Mouse (Mus musculus) lung, postnatal 14 days (tissue): Measurements from ENCODE around the gene Epb41l1.

Experiments used
- DNase-seq: peaks from one replicate; pipeline ENCODE4 v3.0.0; 2021

The Epb41l1 gene

DNA sequence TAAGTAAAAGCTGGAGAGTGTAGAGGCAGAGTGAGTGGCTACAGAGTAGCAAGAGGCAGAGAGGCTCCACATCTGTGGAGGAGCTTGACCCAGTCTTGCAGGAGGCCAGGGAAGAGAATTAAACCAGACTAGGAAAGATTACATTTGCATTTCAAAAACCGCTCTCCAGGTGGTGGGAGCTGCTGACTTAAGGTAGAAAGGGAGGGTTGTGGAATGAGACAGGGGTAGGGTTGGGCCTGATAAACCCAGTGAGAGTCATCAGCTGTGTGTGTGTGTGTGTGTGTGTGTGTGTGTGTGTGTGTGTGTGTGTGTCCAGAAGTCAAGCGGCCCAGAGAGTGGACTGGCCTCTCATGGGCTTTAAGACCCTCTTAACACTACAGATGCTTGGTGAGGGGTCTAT, 4.9 kb downstream of the Epb41l1 start:
- no peak for DNase-seq

DNA sequence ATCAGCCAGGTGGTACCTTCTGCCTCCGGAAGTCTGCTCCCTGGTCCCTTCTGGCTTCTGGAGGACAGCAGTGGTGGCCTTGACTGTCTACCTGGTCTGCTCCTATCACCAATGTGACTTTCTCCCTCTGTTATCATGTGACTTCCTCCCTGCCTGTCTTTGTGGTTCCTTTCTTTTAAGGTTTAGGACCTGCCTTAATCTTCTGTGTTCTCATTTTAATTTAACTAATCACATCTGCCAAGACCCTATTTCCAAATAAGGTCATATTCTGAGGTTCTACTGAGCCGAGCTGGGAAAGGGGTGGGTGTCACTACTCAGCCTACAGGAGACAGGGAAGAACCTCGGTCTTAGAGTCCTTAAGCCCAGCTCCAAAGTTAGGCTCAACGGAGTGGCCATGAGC, 5.4 kb downstream of the Epb41l1 start:
- no peak for DNase-seq

DNA sequence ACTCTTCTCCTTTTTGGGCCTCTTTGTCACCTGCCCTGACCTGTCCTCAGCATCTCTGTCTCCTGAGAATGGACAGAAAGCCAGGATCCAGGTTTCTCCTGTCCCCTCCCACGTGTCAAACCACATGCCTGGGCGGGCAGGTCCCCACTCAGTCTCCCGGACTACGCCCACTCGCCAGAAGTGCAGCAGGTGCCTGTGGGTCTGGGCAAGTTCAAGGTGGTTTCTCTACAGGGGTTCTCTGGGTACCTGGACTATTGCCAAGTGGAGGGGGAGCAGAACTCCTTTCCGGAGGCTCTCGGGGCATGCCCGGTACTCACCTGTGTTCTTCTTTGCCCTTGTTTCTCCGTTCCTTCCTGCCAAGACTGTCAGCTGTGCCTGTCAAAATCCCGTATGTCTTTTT, 9.1 kb downstream of the Epb41l1 start:
- DNase-seq, result no peak

DNA sequence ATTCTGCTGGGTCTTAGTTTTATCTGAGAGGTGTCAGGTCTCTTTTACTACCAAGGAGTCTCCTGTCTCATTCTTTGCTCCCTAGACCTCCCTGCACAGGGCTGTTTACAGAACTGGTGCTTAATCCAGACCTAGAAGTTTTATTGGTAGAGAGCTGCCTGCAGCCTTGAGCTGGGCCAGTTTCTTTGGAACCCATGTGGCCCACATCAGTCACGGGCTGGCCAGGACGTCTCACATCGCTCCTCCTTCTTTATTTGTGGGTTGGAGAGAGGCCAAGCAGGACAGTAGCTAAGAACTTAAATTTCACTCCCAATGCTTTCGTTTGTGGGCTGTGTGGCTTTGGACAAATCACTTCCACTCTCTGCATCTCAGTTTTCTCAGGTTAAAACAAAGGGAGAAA, 9.6 kb downstream of the Epb41l1 start:
- no peak for DNase-seq

DNA sequence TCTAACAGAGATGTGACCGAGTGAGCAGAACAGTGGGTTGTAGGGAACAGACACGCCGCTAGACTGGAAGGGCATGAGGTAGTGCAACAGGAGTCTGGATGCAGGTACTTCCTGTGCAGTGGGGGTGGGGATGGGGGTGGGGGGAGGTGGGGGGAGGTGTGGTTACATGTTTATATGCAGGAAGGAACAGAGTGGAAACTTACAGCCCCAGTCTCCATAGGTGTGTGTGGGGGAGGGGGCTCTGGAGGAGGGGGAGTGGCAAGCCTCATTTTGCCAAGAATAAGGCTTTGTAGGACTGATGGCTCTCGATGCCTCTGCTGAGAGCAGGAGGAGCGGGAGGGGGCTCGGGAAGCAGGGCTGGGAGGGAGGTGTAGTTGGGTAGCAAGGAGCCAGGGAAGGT, 10.7 kb downstream of the Epb41l1 start:
- DNase-seq, result no peak

DNA sequence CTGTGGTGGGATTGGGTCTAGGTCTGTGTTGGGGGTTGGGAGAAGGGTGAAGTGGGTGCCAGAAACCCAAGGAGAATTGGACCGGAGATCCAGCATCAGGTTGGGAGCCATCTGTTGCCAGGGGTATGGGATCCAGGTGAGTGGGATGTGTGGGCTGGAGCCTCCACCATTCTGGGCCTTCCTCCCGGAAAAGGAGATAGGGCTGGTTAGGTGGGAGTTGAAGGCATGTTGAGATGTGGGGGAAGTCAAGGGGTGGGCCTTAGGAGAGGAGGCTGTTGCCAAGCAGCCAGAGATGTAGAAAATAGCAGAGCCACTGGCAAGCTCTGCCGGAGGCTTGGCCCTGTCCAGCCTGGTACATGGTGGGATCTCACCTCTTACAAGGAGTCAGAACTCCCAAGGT, 11.4 kb downstream of the Epb41l1 start:
- DNase-seq, result no peak

DNA sequence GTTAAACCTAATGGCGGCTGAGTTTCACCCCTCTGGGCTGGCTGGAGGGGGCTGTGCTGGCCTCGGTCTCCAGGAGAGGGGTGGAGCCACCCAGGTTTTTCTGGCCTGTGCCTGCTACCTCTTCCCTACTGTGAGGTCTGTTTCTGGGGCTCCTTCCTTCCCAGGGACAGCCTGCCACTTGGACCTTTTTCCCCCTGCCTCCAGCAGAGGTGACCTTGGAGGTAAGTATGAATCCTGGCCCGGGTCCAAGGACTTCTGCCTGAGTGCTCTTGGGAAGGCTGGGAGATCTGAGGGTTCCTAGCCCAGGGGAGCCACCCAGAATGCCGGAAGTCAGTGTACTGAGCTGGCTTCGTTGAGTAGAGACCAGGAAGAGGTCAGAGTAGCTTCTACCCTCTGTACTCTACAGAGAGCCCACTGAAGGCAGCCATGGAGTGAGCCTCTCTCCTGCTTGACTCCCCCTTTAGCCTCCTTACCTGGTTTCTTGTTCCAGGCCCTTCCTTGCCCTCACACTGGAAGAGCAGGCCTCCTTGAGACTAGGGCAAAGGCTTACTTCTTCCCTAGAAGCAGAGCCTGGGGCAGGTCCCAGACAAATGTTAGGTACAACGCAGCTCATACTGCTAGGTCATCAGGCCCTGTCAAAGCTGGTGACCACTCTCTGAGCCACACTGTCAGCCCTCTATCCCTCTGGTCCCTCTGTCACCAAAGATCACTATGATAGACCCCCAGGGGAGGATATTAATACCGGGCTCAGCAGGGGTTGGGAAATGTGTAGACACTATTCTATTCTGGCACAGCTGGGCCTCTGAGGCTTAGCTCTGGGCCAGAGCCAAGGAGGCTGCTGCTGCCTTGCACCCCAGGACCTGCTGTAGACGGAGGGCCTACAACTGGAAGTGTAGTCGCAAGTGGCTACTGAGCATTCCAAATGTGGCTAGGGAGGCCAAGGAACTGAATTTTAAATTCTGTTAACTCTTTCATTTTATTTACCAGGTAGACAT, 12.5 kb downstream of the Epb41l1 start:
- peak; percentile 62 for DNase-seq

DNA sequence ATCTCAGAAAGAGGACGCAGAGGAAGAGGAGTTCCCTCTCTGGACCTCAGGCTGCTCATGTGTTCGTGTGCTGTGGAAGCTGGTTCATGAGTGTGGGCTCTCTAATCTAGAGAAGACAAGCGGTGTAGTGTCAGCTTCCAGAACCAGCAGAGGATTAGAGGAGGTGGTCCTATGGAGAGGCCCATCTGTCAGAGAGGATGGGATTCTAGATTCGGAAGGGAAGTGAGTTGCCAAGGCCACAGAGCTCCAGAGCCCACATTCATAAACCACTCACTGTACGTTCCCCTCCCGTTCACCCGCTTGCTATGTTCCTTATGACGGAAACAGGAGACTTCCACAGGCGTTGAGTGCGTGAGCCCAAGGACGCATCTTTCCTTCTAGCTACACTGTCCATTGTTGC, 16.9 kb downstream of the Epb41l1 start:
- no peak for DNase-seq

DNA sequence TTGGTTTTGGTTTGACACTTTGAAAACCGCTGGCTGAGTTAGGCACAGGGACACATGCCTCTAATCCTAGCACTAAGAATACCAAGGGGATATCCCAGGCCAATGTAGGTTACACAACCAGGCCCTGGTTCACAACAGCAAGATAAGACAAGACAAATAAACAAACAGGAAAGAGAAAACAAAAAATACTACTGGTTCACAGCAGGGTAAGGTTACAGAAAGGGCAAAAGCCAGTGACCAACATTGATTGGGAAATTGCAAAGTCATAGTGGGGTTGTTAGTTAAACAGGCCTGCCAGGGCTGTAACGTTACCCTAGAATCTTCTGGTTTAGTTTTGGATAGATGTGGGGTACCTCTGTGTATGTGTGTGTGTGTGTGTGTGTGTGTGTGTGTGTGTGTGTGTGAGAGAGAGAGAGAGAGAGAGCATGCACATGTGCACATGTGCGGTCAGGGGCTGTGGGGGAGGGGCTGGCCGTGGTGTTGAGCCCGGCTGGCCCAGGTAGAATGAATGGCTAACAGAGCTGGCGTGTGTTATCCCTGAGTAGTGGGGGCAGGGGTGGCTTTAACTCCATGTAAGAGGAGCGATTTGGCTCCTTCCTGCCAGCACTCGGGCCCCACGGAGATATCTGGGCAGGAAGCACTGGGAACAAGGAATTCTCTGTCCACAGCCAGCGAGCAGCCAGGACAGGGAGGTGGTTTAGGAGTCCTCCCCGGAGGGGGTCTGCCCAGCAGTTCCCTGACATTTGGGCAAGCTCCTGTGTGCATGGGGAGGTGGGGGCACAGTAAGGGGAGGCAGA, 19.2 kb downstream of the Epb41l1 start:
- no peak for DNase-seq

DNA sequence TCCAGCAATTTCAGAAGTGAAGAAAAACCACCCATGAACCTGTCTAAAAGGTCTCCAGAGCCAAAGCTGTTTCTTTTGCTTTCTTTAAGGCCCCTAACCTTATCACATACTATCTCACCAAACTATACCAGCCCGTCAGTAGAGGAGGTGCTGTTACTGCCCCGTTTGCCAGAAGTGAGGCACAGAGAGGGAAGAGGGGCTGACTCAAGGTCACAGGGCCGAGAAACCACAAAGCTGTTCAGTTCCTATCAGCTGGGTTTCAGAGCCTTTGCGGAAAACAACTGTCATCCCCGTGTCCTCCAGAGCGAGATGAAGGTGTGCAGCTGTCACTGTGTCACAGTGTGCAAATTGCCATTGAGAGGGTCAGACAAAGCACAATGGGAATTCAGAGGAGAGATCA, 21.2 kb downstream of the Epb41l1 start:
- no peak for DNase-seq

DNA sequence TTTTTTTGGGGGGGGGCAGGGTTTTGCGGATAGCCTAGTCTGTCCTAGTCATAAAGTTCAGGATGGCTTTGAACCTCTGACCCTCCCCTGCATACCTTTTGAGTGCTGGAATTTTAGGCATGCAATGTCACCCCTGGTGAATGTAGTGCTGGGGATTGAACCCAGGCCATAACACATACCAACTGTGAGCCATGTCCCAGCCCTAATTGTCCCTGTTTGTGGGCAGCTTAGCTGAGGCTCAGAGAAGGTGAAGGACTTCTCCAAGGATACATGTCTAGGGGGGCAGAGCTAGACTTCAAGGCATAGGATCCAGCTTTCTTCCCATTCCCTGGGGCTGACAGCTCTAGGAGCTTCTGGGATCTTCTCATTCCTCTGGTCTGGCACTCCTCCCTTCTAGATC, 22.6 kb downstream of the Epb41l1 start:
- DNase-seq, result no peak

DNA sequence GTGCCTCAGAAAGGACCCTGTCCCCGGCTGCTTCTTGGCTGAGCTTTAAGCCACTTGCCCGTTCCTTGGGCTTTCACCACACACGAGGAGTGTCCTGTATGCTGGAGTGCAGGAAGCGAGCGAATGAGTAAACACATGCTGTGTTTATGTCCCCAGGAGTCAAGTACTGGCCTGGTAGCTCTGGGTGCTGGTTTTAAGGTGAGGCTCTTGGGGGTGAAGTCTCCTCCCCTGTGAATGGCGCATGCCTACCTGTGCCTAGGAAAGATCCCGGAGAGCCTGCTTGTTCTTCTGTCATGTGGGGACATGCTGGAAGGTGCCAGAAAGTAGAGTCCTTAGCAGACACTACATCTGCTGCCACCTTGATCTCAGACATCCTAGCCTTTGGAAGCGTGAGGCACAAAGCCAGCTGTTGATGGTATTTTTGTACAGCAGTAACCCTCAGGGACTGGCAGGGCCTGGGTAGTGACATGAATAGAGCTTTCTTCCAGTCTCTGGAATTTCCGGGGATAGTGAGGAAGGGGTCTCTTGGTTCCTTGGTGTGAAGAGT, 25.9 kb downstream of the Epb41l1 start:
- DNase-seq, result peak; percentile 36

DNA sequence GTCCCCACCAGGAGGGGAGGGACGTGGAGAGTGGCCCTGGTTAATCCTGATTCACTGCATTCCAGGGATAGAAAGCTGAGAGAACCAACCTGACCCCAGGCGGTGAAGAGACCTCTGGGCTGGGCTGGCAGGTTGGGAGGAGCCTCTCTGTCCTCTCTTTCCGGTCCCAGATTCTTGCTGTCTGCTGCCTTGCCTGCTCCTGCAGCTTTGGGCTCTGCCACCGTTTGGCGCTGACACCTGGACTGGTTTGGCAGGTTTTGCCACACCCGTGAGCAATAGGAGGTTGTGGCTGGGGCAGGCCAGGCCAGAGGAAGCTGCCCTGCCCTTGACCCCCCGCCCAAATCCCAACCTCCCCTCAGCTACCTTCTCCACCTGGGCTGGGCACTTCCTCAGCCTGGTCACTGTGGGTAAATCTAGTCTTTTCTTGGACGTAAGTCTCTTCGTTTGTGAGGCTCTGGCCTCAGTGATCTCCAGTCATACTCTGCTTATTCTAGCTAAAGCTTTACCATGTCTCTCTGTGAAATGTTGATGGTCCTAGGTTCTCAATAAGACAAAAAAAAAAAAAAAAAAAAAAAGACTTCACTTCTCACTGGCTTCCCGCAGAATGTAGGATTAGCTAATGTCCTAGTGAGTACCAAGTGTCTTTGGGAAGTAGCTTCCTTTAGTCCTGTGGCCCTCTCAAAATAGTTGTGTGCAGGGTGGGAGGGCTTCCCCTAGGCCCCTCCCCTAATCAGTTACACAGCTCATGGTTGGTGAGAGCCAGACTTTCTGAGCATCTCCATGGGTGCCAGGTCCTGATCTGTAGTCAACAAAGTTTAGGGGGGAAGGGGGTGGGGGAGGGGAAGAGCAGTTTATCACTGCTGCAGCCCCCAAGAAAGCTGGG, 26.9 kb downstream of the Epb41l1 start:
- peak; percentile 66 for DNase-seq

DNA sequence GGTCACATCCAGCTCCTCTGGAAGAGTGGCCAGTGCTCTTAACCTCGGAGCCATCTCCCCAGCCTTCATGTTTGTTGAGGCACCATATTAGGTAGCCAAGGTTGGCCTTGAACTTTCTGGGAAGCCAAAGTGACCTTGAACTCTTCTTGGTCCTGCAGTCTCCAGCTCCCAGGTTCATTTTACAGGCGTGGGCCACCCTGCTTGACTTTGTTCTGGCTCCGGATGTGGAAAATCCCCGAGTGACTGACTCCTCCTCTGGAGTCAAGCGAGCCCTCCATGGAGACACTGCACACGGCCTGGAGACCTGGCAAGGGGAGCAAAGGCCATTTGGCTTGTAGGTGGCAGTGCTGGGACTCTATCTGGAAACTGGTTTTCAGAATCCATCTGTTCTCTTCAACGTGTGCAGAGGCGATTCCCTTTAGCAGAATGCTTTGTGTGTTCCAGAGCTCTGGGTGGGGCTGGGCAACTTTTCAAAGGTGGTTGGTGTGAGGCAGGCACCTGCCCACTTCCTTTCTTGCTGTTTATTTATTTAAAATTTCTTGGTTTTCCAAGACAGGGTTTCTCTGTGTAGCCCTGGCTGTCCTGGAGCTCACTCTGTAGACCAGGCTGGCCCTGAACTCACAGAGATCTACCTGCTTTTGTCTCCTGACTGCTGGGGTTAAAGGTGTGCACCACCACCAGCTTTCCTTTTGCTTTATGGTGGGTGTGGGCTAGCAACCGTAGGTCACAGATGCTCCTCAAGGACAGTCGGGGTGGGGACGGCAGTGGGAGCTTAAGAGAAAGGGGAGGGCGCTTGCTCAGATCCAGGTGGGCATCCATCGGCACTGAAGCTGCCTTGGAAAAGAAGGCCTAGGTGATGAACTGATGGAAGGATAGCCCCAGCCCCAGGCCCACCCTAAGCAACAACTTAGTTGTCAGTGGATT, 30.8 kb downstream of the Epb41l1 start:
- no peak for DNase-seq

DNA sequence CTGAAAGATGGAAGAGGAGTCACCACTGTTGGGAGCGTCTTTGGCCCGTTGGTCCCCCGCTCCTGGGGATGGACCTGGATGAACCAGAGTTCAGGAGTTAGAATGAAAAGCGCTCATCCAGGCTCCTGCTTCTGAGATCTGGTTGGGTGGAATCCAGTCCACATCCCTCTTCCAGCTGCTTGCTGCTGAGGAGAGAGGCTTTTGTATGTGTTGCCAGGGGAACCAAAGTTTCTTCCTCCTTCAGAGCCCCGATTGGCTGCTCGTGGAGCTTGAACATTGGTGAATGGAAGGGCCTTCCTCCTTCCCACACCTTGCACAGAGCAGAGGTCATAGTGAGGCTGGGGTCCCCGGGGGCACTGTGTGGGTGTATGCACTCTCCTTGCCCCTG, 31.4 kb downstream of the Epb41l1 start:
- DNase-seq, result no peak

DNA sequence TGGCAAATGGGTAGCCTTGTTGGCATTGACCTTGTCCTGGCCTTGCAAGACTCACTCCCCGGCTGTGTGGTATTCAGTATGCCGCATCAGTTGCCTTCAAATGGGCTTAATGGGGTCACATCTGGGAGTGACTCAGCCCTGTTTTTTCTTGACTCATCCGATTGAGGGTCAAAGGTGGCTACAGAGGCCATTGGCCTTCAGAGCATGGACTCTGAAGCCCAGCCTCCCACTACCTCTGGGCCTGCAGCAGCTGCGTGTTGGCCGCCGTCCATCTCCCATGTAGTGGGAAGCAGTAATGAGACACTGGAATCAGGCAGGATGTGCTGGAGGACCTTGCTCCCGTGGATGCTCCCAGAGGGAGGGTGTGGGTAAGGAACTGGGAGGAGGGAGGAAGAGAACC, 33.1 kb downstream of the Epb41l1 start:
- DNase-seq, result no peak

DNA sequence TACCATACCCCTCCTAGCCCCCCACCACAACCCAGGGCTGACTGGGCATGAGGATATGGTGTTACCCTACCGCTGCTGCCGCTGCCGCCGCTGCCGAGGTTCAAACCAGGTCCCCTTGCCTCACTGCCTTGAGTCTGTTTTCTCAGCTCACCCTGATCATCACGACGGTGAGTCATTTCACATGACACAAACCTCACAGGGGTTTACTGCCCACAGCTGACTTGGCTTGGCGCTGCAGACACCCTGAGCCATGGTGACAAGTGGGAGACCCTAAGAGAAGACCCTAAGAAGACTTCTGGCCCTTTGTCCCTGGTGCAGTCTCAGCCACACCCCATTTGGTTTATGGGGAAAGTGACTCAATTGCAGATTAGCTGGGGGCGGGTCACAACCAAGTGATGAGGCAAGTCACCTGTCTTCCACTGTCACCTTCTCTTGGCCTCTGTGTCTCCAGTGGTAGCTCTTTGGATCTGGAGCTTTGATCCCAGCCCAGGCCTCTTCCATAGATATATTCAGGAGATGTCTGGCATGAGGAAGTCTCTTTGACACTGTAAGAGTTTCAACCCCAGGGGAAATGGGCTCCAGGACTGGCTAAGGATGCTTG, 34.9 kb downstream of the Epb41l1 start:
- DNase-seq, result no peak

DNA sequence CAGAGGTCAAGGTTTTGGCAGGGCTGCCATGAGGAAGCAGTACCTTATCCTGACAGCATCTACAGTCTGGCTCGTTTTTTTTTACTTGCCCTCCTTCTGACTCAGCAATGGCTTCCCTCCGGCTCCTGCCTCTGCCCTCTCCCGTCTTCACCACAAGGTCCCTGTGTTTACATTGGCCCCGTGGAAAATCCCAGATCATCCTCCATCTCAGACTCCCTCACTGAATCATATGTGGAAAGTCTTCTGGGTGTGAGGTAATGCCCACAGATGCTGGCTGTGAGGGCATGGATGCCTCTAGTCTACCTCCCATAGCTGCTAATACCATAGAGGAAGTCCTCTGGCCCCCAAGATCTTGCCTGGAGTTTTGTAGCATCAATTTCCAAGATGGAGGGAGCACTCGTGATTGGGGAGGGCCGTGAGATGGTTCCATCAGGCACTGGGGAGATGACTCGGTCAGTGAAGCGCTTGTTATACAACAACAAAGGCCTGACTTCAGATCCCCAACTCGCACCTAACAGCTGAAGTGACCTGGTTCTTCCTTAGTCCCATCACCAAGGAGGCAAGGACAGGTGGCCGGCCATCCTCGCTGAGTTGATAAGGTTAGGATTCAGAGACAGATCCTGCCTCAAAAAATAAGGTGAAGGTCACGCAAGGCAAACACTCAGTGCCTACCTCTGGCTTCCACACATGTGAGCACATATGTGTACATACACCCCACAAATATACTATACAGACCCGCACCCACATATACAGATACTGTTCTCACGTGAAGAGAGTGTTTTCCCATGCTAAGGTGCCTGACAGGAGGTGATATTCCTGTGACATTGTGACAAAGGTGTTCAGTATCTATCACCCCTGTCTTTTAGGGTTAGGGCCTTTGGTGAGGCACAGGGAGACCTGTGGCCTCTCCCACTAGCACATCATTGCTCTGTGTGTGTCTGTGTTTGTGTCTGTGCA, 36.0 kb downstream of the Epb41l1 start:
- no peak for DNase-seq

DNA sequence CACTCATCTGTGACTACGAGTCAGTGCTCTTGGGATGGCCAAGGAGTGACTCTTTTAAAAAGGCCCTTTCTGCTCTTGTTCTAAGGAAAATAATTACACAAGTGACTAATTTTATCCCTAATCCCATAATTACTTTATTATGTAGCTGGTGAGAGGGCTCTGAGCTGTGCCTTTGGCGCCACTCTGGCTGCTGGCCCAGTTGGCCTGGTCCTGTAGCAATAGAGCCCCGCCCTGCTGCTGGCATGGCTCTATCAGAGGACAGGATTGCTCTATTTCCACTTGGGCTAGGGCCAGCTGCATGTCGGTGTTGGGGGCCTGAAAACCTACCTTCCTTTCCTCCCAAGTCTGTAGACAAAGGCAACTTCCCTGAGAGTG, 36.6 kb downstream of the Epb41l1 start:
- peak; percentile 37 for DNase-seq

DNA sequence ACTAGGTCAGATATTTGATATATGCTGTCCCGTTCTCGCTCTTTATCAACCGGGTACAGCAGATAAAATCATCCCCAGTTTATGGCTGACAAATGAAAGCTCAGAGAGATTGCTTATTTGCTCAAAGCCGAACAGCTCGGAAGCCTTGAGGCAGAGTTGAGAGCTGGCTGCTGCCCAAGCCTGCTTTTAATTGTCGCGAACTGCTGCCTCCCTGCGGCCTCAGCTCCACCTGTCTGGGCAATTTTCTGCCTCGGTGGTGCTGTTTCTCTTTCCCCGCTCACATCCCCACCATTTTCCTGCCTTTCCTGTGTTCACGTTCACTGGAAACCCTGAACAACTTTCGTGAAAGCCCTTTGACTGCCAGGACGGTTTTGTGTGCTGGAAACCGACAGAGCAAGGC, 39.8 kb downstream of the Epb41l1 start:
- peak; percentile 72 for DNase-seq
